Mouse (Mus musculus) kidney, postnatal 0 days (tissue): ENCODE data around the gene Gm20696. TPM values are rescaled to one million over a fixed set of nuclear protein-coding genes. Genes with fewer than 3 reads are reported as not detected.

Experiments
- ATAC-seq: fragments of 200-750 bp; cut with Nextera tagmentation; replicated peaks from 2 replicates; pipeline ENCODE4 v1.8.0; 2017; ENCODE audit warnings: low read depth, moderate number of reproducible peaks, moderate TSS enrichment, moderate library complexity; ENCODE audit not compliant: low FRiP score
- DNase-seq: peaks from one replicate; pipeline ENCODE4 v3.0.0-alpha.2; 2016; ENCODE audit warnings: low spot score
- H3K27ac ChIP-seq: fragments of 300-500 bp; sonication (generic); 2 replicates; pipeline ENCODE4 v1.5.1; 2014; ENCODE audit warnings: mild to moderate bottlenecking
- H3K27me3 ChIP-seq: fragments of 300-500 bp; sonication (generic); 2 replicates; pipeline ENCODE4 v1.6.1; 2014; ENCODE audit warnings: low read length, mixed read lengths; ENCODE audit not compliant: insufficient read depth
- H3K36me3 ChIP-seq: fragments of 300-500 bp; sonication (generic); 2 replicates; pipeline ENCODE4 v1.6.1; 2014; ENCODE audit warnings: low read length, mixed read lengths; ENCODE audit not compliant: insufficient read depth
- H3K4me1 ChIP-seq: fragments of 300-500 bp; sonication (generic); replicated peaks from 2 replicates; pipeline ENCODE4 v1.6.1; 2014; ENCODE audit warnings: antibody characterized with exemption, low read length, mixed read lengths; ENCODE audit not compliant: insufficient read depth
- H3K4me2 ChIP-seq: fragments of 300-500 bp; sonication (generic); 2 replicates; pipeline ENCODE4 v1.6.1; 2014; ENCODE audit warnings: mild to moderate bottlenecking, low read length, moderate library complexity, mixed read lengths
- H3K4me3 ChIP-seq: fragments of 300-500 bp; sonication (generic); replicated peaks from 2 replicates; pipeline ENCODE4 v1.5.1; 2014; ENCODE audit warnings: low read depth, low read length
- H3K9ac ChIP-seq: fragments of 300-500 bp; sonication (generic); 2 replicates; pipeline ENCODE4 v1.6.1; 2014; ENCODE audit warnings: low read depth, low read length
- H3K9me3 ChIP-seq: fragments of 300-500 bp; sonication (generic); replicated peaks from 2 replicates; pipeline ENCODE4 v1.6.1; 2016; ENCODE audit warnings: low read length, inconsistent platforms, mixed read lengths
- CTCF ChIP-seq: IDR thresholded peaks from 2 replicates; pipeline ENCODE4 v1.5.1; 2016; ENCODE audit warnings: antibody characterized with exemption, low read depth, mild to moderate bottlenecking, moderate library complexity
- WGBS: fragments of 180-500 bp; shearing (Covaris S2); extraction: QIAGEN DNeasy Blood & Tissue Kit; methylation state at CpG from one replicate; pipeline ENCODE4 v1.1.7; 2014; 5-methylcytosine and 5-hydroxymethylcytosine counted together
- polyA plus RNA-seq: library from polyadenylated mRNA; unstranded; fragments of >200 nt; fragmentation: Nextera tagmentation; extraction: Ambion mirVana; gene quantifications from 2 replicates; pipeline ENCODE4 v1.2.1, GENCODE M21; 2015

The Gm20696 gene
- polyA plus RNA-seq, 1 experiment from 2014 or later: 1.7 TPM

DNA sequence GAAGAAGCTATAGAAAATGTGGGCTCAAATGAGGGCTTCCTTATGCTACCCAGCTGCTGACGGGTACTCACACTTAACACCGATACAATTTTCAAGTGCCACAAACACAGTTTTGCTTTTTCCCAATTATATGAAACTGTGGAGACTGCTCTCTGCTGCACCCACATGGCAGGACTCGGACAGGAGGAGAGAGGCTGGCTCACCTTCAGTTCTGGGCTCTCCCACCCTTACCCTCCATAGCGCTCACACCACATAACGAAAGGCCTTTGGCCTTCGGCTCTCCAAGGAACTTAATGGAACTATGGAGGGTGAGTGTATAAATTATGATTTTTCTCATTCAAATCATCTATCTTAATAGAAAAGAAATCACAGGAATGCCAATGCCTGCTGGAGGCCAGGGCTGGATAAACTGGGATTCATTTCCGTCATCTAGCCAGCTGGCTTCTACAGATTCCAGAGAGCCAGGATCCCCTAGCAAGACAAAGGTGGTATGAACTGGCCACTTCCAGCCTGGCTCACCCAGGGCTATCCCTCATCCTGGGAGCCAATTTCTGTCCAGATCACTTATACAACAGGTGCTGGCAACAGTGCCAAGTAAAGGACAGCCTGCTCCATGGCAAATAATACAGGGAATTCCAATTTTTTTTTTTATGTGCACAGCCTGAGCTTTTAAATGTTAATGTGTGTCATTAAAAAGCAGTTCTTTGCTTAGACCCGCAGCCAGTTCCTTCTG, 36.7 kb downstream of the Gm20696 start:
- H3K4me2 ChIP-seq: no peak overlapping the region
- 0 out of 2 replicates have a peak, but pooled peaks cover 3% of the 10 kb centered on the region for H3K36me3 ChIP-seq
- no peak overlapping the region for H3K9ac ChIP-seq
- DNase-seq (no peak), ATAC-seq (no peak)
- no peaks in the 10 kb centered on the region for H3K9me3 ChIP-seq
- no peaks in the 10 kb centered on the region for H3K27me3 ChIP-seq
- H3K4me3 ChIP-seq: no peak overlapping the region
- WGBS: 80% methylated on average over 8 of the region's 8 CpGs
- peak; percentile 29; the same call in 1 of the 2 replicates for TF ChIP-seq CTCF
- no peak overlapping the region for H3K27ac ChIP-seq
- H3K4me1 ChIP-seq: no peaks in the 10 kb centered on the region; the same call in 1 of the 2 replicates

GRCm38 (mm10) chr6:99626347-99626746, 40.2 kb downstream of the Gm20696 start:
- no peak overlapping the region for H3K4me3 ChIP-seq
- WGBS: 88% methylated on average over 2 of the region's 2 CpGs
- H3K9ac ChIP-seq: no peak overlapping the region
- no peaks in the 10 kb centered on the region; the same call in 1 of the 2 replicates for H3K4me1 ChIP-seq
- no peaks in the 10 kb centered on the region for H3K27me3 ChIP-seq
- H3K36me3 ChIP-seq: no peaks in the 10 kb centered on the region
- no peaks in the 10 kb centered on the region for H3K9me3 ChIP-seq
- ATAC-seq (no peak), DNase-seq (no peak)
- no peak overlapping the region for H3K4me2 ChIP-seq
- no peak for TF ChIP-seq CTCF
- no peak overlapping the region for H3K27ac ChIP-seq

- WGBS: 33% methylated on average over 7 of the region's 7 CpGs
- H3K27ac ChIP-seq: no peak overlapping the region
- ATAC-seq (no peak), DNase-seq (no peak)
- H3K4me1 ChIP-seq: no peaks in the 10 kb centered on the region; the same call in 1 of the 2 replicates
- no peak for TF ChIP-seq CTCF
- no peak overlapping the region for H3K9ac ChIP-seq
- H3K36me3 ChIP-seq: no peaks in the 10 kb centered on the region
- no peaks in the 10 kb centered on the region for H3K27me3 ChIP-seq
- H3K4me2 ChIP-seq: no peak overlapping the region
- no peaks in the 10 kb centered on the region for H3K9me3 ChIP-seq
- no peak overlapping the region for H3K4me3 ChIP-seq
Observed at GRCm38 (mm10) chr6:99625803-99626202, 40.8 kb downstream of the Gm20696 start.

- ATAC-seq (no peak), DNase-seq (no peak)
- TF ChIP-seq CTCF: no peak
- 66% methylated on average over 7 of the region's 7 CpGs for WGBS
- H3K27ac ChIP-seq: no peak overlapping the region
- H3K4me3 ChIP-seq: no peak overlapping the region
- H3K9ac ChIP-seq: no peak overlapping the region
- H3K9me3 ChIP-seq: no peaks in the 10 kb centered on the region
- no peak overlapping the region for H3K4me2 ChIP-seq
- H3K36me3 ChIP-seq: no peaks in the 10 kb centered on the region
- no peaks in the 10 kb centered on the region; the same call in 1 of the 2 replicates for H3K4me1 ChIP-seq
- H3K27me3 ChIP-seq: no peaks in the 10 kb centered on the region
Observed at GRCm38 (mm10) chr6:99625306-99625705, 41.3 kb downstream of the Gm20696 start.

DNA sequence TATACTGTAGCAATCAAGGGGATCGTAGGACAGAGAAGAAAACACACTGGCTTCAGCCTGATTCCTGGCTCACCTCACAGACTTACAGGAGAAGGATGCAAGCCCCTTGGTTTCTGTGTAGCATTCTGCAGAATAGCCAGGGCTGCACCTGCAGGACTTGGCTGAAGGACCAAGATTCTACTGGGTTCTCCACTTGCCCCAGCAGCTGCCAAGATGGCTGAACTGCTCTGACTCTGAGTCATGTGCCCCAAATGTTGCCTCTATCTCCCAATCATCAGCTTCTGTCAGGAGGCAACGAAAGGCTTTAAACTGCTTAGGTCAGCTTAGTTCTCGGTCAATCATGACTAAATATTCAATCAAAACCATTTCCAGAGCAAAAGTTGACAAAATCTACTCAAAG, 42.1 kb downstream of the Gm20696 start:
- H3K4me1 ChIP-seq: no peaks in the 10 kb centered on the region; the same call in 1 of the 2 replicates
- no peak for DNase-seq
- no peak overlapping the region for H3K4me3 ChIP-seq
- no peak overlapping the region for H3K4me2 ChIP-seq
- H3K9ac ChIP-seq: no peak overlapping the region
- ATAC-seq: no peak
- no peaks in the 10 kb centered on the region for H3K36me3 ChIP-seq
- no peak for TF ChIP-seq CTCF
- 85% methylated on average over 3 of the region's 3 CpGs for WGBS
- H3K27ac ChIP-seq: no peak overlapping the region
- H3K27me3 ChIP-seq: no peaks in the 10 kb centered on the region
- H3K9me3 ChIP-seq: no peaks in the 10 kb centered on the region

GRCm38 (mm10) chr6:99623641-99624040, 43.0 kb downstream of the Gm20696 start:
- TF ChIP-seq CTCF: peak; percentile 70
- DNase-seq: peak; percentile 87
- ATAC-seq: peak; percentile 86

More at GRCm38 (mm10) chr6:99623641-99624040, 43.0 kb downstream of the Gm20696 start:
- 17% methylated on average over 6 of the region's 6 CpGs for WGBS
- no peak overlapping the region for H3K27ac ChIP-seq
- no peaks in the 10 kb centered on the region; the same call in 1 of the 2 replicates for H3K4me1 ChIP-seq
- H3K4me2 ChIP-seq: no peak overlapping the region
- H3K9me3 ChIP-seq: no peaks in the 10 kb centered on the region
- no peaks in the 10 kb centered on the region for H3K36me3 ChIP-seq
- H3K4me3 ChIP-seq: no peak overlapping the region
- H3K27me3 ChIP-seq: no peaks in the 10 kb centered on the region
- no peak overlapping the region for H3K9ac ChIP-seq
